Mouse (Mus musculus): ENCODE results near the gene Gns. TPM values are rescaled to one million over a fixed set of nuclear protein-coding genes. Genes with fewer than 3 reads are reported as not detected.
A peak's percentile ranks its signal among the peaks of the same experiment; 100 is the strongest.
"Not testable (repeated sequence)": the region's sequence is repeated elsewhere in the genome, so short reads cannot be mapped to it uniquely, and the experiment has no call there.

The Gns gene
- polyA plus RNA-seq, 1 experiment from 2014 or later: 37.5 TPM

DNA sequence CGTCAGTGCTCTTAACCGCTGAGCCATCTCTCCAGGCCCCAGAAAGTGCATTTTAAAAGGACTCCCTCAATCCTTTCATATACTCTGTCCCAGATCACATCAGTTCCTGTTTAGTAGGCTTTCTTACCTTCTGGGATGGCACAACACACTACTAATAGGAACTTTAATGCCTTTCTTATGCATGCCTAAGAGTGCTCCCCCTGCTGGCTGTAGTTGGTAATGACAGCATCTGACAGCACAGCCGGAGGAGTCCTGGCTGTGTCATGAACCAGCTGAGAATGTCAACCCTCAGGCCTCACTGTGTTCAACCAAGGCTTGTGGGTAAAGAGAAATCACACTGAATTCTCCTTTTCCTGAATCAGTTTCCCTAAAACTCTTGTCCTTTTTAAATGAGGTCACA, 30.3 kb upstream of the Gns start:
- Histone ChIP-seq H3K27ac (ENCODE audit: low read length) (no peak overlapping the region), H3K4me2 (ENCODE audit: low read depth, low read length) (no peak overlapping the region), H3K4me1 (ENCODE audit: control insufficient read depth, insufficient read depth, low read length) (no peaks in the 10 kb centered on the region; the same call in 1 of the 2 replicates), H3K9ac (ENCODE audit: low read length) (no peak overlapping the region), H3K9me3 (replicated peaks; ENCODE audit: control insufficient read depth, low read length) (no peaks in the 10 kb centered on the region), H3K36me3 (ENCODE audit: control insufficient read depth, insufficient read depth, low read length) (0 out of 2 replicates have a peak, but pooled peaks cover 3% of the 10 kb centered on the region), H3K4me3 (replicated peaks; ENCODE audit: low read length) (no peak overlapping the region), H3K27me3 (ENCODE audit: control insufficient read depth, insufficient read depth, low read length) (no peaks in the 10 kb centered on the region)
- 77% methylated on average over 3 of the region's 3 CpGs for WGBS
- no peak for ATAC-seq (ENCODE audit: insufficient read depth, low FRiP score)

DNA sequence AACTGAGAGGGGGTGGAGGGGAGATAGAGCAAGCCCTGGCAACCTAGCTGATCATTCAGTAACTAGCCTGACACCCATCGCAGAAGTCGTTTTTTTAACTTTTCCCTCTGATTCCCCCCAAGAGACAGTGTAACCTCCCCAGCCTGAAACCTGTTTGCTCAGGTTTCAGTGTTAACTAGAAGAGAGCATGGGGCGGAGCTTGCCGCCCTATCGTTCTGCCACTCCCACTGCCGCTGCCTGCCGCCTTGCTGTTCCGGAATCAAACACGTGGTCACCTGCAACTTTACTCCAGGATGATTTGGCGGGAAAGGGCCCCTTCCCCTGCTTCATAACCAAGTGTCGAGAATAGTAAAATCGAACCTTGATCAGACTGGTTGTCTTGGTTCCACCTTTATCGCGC, 28.4 kb upstream of the Gns start:
- not testable (repeated sequence) for H3K9ac ChIP-seq (ENCODE audit: low read length); H3K4me1 ChIP-seq (ENCODE audit: control insufficient read depth, insufficient read depth, low read length); ATAC-seq (ENCODE audit: insufficient read depth, low FRiP score); H3K4me2 ChIP-seq (ENCODE audit: low read depth, low read length); H3K4me3 ChIP-seq (replicated peaks; ENCODE audit: low read length); H3K27me3 ChIP-seq (ENCODE audit: control insufficient read depth, insufficient read depth, low read length); H3K27ac ChIP-seq (ENCODE audit: low read length); H3K36me3 ChIP-seq (ENCODE audit: control insufficient read depth, insufficient read depth, low read length); H3K9me3 ChIP-seq (replicated peaks; ENCODE audit: control insufficient read depth, low read length)
- WGBS: 61% methylated on average over 14 of the region's 14 CpGs

DNA sequence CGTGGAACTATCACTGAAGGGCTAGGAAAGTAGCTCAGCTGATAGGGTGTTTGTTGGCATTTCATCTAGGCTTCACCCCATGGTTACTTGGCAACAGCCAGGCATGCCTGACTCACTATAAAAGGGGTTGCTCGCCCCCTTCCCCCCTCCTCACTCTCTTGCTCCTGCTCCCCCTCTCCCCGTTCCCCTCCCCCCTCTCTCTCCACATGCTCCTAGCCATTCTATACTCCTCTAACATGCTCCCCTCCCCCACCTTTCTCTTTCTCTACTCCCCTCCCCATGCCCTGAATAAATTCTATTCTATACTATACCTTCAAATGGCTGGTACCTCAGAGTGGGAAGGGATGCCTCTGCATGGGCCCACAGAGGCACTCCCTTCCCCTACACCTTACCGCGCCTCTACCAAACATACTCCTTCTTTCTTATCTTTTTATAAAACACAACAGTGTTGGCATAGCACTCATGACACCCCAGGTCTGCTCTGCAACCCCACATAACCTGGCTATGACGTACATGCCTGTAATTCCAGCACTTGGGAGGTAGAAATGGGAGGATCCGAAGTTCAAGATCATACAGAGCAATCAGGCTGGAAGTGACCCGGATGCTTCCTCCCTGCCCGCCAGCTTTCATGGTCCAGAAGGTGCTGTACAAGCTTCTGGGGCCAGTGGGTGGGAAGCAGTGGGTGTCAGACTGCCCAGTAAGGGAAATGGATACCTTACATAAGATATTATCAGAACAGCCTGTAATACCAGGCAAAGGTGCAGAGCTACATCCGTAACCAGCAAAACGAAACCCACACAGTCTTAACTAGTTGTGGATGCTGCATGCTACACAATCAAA, 23.9 kb upstream of the Gns start:
- Histone ChIP-seq H3K9ac (ENCODE audit: low read length) (no peak overlapping the region), H3K4me3 (replicated peaks; ENCODE audit: low read length) (no peak overlapping the region), H3K4me2 (ENCODE audit: low read depth, low read length) (no peak overlapping the region), H3K9me3 (replicated peaks; ENCODE audit: control insufficient read depth, low read length) (no peaks in the 10 kb centered on the region), H3K27me3 (ENCODE audit: control insufficient read depth, insufficient read depth, low read length) (no peaks in the 10 kb centered on the region), H3K4me1 (ENCODE audit: control insufficient read depth, insufficient read depth, low read length) (no peaks in the 10 kb centered on the region; the same call in 1 of the 2 replicates), H3K36me3 (ENCODE audit: control insufficient read depth, insufficient read depth, low read length) (no peaks in the 10 kb centered on the region), H3K27ac (ENCODE audit: low read length) (no peak overlapping the region)
- ATAC-seq (ENCODE audit: insufficient read depth, low FRiP score): no peak
- 66% methylated on average over 11 of the region's 11 CpGs for WGBS

DNA sequence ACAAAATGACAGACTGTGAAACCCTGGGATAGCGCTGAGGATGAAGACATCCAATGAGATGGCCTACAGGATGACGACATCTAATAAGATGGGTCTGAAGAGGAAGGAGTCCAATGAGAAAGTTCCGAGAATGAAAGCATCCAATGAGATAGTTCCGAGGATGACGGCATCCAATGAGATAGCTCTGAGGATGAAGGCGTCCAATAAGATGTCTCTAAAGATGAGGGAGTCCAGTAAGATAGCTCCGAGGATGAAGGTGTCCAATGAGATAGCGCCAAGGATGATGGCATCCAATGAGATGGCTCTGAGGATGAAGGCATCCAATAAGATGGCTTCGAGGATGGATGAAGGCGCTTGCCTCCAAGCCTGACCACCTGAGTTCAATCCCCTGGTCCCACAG, 22.6 kb upstream of the Gns start:
- Histone ChIP-seq H3K4me2 (ENCODE audit: low read depth, low read length) (no peak overlapping the region), H3K4me1 (ENCODE audit: control insufficient read depth, insufficient read depth, low read length) (no peaks in the 10 kb centered on the region; the same call in 1 of the 2 replicates), H3K9me3 (replicated peaks; ENCODE audit: control insufficient read depth, low read length) (no peaks in the 10 kb centered on the region), H3K4me3 (replicated peaks; ENCODE audit: low read length) (no peak overlapping the region), H3K27ac (ENCODE audit: low read length) (no peak overlapping the region), H3K36me3 (ENCODE audit: control insufficient read depth, insufficient read depth, low read length) (no peaks in the 10 kb centered on the region), H3K9ac (ENCODE audit: low read length) (no peak overlapping the region), H3K27me3 (ENCODE audit: control insufficient read depth, insufficient read depth, low read length) (no peaks in the 10 kb centered on the region)
- no peak for ATAC-seq (ENCODE audit: insufficient read depth, low FRiP score)
- WGBS: 99% methylated on average over 10 of the region's 10 CpGs

DNA sequence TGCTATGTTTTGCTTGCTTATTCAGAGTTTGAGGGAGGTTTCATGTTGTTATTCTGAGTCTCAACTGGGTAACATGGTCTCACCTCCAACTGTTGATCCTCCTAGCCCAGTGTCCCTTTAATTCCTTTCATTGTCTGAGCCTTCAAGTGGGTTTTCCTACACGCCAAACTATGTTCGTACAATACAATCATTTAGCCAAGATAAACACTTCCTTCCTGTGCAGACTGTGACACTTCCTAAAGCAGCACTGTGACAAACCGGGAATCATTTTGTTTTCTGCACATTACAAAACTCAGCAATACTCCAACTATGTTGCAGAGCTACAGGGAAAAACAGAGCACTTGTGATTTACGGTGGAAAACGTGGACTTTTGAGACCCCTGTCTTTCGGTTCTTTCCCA, 21.0 kb upstream of the Gns start:
- Histone ChIP-seq H3K4me1 (ENCODE audit: control insufficient read depth, insufficient read depth, low read length) (no peaks in the 10 kb centered on the region; the same call in 1 of the 2 replicates), H3K27ac (ENCODE audit: low read length) (no peak overlapping the region), H3K27me3 (ENCODE audit: control insufficient read depth, insufficient read depth, low read length) (no peaks in the 10 kb centered on the region), H3K4me3 (replicated peaks; ENCODE audit: low read length) (no peak overlapping the region), H3K9ac (ENCODE audit: low read length) (no peak overlapping the region), H3K4me2 (ENCODE audit: low read depth, low read length) (no peak overlapping the region), H3K36me3 (ENCODE audit: control insufficient read depth, insufficient read depth, low read length) (no peaks in the 10 kb centered on the region), H3K9me3 (replicated peaks; ENCODE audit: control insufficient read depth, low read length) (no peaks in the 10 kb centered on the region)
- 49% methylated on average over 6 of the region's 6 CpGs for WGBS
- ATAC-seq (ENCODE audit: insufficient read depth, low FRiP score): no peak

DNA sequence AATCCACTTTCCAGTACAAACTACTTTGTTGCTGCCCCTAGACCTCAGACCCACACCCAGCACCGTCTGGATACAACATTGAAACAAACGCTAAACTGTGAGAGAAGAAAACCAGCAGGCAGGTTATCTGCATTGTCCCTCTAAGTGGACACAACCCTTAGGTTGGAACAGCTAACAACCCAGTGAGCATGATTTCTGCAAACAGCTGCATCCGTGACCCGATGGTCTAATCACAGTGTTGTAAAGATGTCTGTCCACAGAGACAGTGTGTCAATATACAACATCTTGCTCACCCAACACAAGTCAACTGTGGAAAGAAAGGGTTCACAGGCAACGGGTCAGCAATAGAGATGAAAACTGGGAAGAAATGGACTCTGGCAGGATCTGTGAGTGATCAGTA, 15.6 kb upstream of the Gns start:
- no peak for ATAC-seq (ENCODE audit: insufficient read depth, low FRiP score)
- H3K9ac ChIP-seq (ENCODE audit: low read length): no peak overlapping the region
- peak overlapping the region; percentile 68 for H3K4me3 ChIP-seq (replicated peaks; ENCODE audit: low read length)
- H3K9me3 ChIP-seq (replicated peaks; ENCODE audit: control insufficient read depth, low read length): no peaks in the 10 kb centered on the region
- H3K27me3 ChIP-seq (ENCODE audit: control insufficient read depth, insufficient read depth, low read length): 0 out of 2 replicates have a peak, but pooled peaks cover 5% of the 10 kb centered on the region
- H3K4me2 ChIP-seq (ENCODE audit: low read depth, low read length): peak overlapping the region; percentile 90
- peak overlapping the region; percentile 47 for H3K27ac ChIP-seq (ENCODE audit: low read length)
- H3K36me3 ChIP-seq (ENCODE audit: control insufficient read depth, insufficient read depth, low read length): no peaks in the 10 kb centered on the region
- peaks cover 9% of the 10 kb centered on the region; the same call in 1 of the 2 replicates for H3K4me1 ChIP-seq (ENCODE audit: control insufficient read depth, insufficient read depth, low read length)
- 34% methylated on average over 5 of the region's 5 CpGs for WGBS

DNA sequence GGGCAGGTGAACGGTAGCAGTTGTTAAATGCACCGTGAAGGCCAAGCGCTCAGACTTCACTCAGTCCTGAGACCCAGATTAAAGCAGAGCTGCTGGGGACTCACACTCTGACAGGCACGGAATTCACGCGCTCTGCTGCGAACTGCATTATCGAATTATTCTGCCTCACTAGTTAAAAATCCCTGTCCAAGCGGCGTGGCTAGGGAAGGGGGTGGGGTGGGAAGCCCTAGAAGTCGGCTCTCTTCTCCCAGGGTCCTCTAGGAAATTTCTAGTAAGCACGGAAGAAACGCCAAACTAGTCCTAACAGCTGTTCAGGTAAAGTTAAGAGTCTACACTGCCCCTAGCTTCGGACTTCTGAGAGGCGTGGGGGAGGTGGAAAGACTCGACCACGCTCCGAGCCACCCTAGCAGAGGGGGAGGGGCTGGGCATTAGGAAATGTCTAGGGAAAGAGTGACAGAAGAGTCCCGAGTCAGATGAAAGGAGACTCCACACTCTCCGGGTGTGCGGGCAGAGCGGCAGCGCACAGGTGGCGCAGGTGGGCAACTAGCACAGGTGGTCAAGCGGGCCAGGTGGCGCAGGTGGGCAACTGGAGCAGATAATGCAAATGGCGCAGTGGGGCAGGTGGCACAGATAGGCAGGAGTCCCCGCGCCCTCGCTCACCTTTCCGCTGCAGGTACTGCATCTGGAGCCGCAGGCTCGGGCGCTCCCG, 14.4 kb upstream of the Gns start:
- 2% methylated on average over 34 of the region's 35 CpGs for WGBS
- 0 out of 2 replicates have a peak, but pooled peaks cover 5% of the 10 kb centered on the region for H3K27me3 ChIP-seq (ENCODE audit: control insufficient read depth, insufficient read depth, low read length)
- peak overlapping the region; percentile 90 for H3K4me2 ChIP-seq (ENCODE audit: low read depth, low read length)
- H3K9me3 ChIP-seq (replicated peaks; ENCODE audit: control insufficient read depth, low read length): no peaks in the 10 kb centered on the region
- H3K27ac ChIP-seq (ENCODE audit: low read length): peak overlapping the region; percentile 85
- H3K4me3 ChIP-seq (replicated peaks; ENCODE audit: low read length): peak overlapping the region; percentile 68
- no peaks in the 10 kb centered on the region for H3K36me3 ChIP-seq (ENCODE audit: control insufficient read depth, insufficient read depth, low read length)
- ATAC-seq (ENCODE audit: insufficient read depth, low FRiP score): peak; percentile 77
- peak overlapping the region; percentile 79 for H3K9ac ChIP-seq (ENCODE audit: low read length)
- H3K4me1 ChIP-seq (ENCODE audit: control insufficient read depth, insufficient read depth, low read length): peaks cover 9% of the 10 kb centered on the region; the same call in 1 of the 2 replicates

DNA sequence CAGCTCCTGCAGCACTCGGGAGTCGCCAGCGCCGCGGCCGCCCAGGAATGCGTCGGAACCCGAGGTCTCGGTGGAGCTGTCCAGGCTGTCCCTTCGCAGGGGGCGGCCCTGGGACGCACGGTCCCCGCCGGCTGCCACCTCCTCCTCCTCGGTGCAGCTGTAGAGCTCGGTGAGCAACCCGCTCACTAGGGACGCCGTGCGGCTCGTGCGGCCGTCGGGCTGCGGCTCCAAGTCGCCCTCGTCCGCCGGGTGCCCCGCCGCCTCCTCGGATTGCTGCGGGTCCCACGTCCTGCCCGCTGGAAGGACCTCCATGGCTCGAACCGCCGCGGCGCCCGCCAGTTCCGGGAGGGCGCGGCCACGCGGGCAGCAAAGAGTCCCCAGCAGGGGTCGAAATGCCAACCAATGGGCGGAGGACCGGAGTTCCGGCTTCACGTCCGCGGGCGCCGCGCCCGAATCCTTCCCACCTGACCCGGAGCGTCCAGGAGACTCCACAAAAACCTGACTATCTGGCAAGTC, 13.8 kb upstream of the Gns start, which contains the start of gene Tbc1d30:
TSS of gene Tbc1d30 (minus strand) at position 213 of the 516 bp plus-strand sequence.
- Histone ChIP-seq H3K4me1 (ENCODE audit: control insufficient read depth, insufficient read depth, low read length) (peaks cover 9% of the 10 kb centered on the region; the same call in 1 of the 2 replicates), H3K4me2 (ENCODE audit: low read depth, low read length) (peak within 1 kb of the TSS; percentile 90), H3K27me3 (ENCODE audit: control insufficient read depth, insufficient read depth, low read length) (0 out of 2 replicates have a peak, but pooled peaks cover 5% of the 10 kb centered on the region), H3K36me3 (ENCODE audit: control insufficient read depth, insufficient read depth, low read length) (no peaks in the 10 kb centered on the region), H3K9me3 (replicated peaks; ENCODE audit: control insufficient read depth, low read length) (no peaks in the 10 kb centered on the region), H3K27ac (ENCODE audit: low read length) (peak within 1 kb of the TSS; percentile 85), H3K4me3 (replicated peaks; ENCODE audit: low read length) (peak within 1 kb of the TSS; percentile 68), H3K9ac (ENCODE audit: low read length) (peak within 1 kb of the TSS; percentile 79)
- WGBS: under 1% methylated on average over 61 of the region's 61 CpGs
- ATAC-seq (ENCODE audit: insufficient read depth, low FRiP score): peak; percentile 79

Data from stomach, embryonic 16.5 days (tissue).